In the genomic region with DNA sequence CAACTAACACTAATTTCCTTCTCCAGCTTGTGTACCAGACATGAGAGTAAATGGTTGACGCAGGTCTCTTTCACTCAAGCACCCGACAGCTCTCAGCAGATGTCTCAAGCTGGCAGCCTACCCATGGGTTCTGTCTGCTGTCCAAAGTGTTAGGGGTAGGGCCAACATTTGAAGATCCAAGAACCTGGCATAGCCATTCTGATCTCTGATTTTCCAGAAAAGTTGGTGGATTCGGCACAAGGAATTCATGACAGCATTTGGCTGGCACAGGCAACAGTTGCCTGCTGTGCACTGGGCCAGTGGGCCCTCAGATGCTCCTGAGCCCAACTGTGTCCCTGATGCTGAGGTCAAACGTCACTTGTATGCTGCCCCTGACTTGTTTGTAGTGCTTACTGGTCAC, we compare ENCODE assay signal across 12 mouse cellular contexts.
DNase-seq lines count a peak whose midpoint lies in the region; ATAC-seq and TF ChIP-seq lines count a peak whose summit lies in the region.
"Had no signal": no experiment of that assay in that cellular context is flagged by ENCODE, and none has a peak within 500 bp of the region (broad histone marks: within the 10 kb centered on the region; RNA-seq: fewer than 3 reads in every experiment).

No protein-coding gene starts in this region.

- H3K4me3 ChIP-seq in forebrain, postnatal 0 days (ENCODE audit: low read depth, low read length): no peak overlapping the region
- H3K4me3 ChIP-seq in forebrain, embryonic 12.5 days (replicated peaks): no peak overlapping the region
- H3K4me3 ChIP-seq in left cerebral cortex, adult 2 months: no peak overlapping the region
- H3K4me3 ChIP-seq in heart, embryonic 12.5 days: no peak overlapping the region
- H3K4me3 ChIP-seq in stomach, embryonic 14.5 days (ENCODE audit: low read depth, low read length): no peak overlapping the region

- ATAC-seq in forebrain, postnatal 0 days: peak; percentile 74; the same call in 1 of the 2 replicates
- ATAC-seq in forebrain, embryonic 12.5 days (ENCODE audit: low FRiP score): no peak
- ATAC-seq in heart, embryonic 12.5 days (ENCODE audit: insufficient number of reproducible peaks, low FRiP score): no peak
- ATAC-seq in stomach, embryonic 14.5 days (ENCODE audit: insufficient number of reproducible peaks, insufficient read depth, low FRiP score, low read depth): no peak

- no peaks in the 10 kb centered on the region for H3K27me3 ChIP-seq in forebrain, postnatal 0 days (ENCODE audit: insufficient read depth, low read length)
- no peaks in the 10 kb centered on the region for H3K27me3 ChIP-seq in forebrain, embryonic 12.5 days
- H3K27me3 ChIP-seq in heart, embryonic 12.5 days (replicated peaks): no peaks in the 10 kb centered on the region
- no peaks in the 10 kb centered on the region for H3K27me3 ChIP-seq in stomach, embryonic 14.5 days (ENCODE audit: control insufficient read depth, insufficient read depth, low read length)

- peak; percentile 66 for DNase-seq in forebrain, postnatal 0 days
- DNase-seq in left cerebral cortex, postnatal 4 days: peak; percentile 50
- DNase-seq in left cerebral cortex, adult 2 months (ENCODE audit: extremely low spot score in 1 of 2, low spot score in 2 of 2): no peak
- no peak for DNase-seq in urinary bladder, postnatal 14 days (ENCODE audit: low spot score)
- DNase-seq in right cerebral cortex, postnatal 14 days: no peak
- DNase-seq: adrenal gland, postnatal 10 days; embryo, embryonic 11 days; retina, postnatal 1 day had no signal

- intact Hi-C loops in left cerebral cortex, postnatal 4 days (cut with DNase I): no loop called here
- intact Hi-C loops in left cerebral cortex, adult 2 months (cut with DNase I): no loop called here

- H3K9me3 ChIP-seq in forebrain, postnatal 0 days (ENCODE audit: low read length): no peaks in the 10 kb centered on the region
- no peaks in the 10 kb centered on the region for H3K9me3 ChIP-seq in forebrain, embryonic 12.5 days
- no peaks in the 10 kb centered on the region for H3K9me3 ChIP-seq in heart, embryonic 12.5 days (replicated peaks)
- H3K9me3 ChIP-seq in stomach, embryonic 14.5 days (ENCODE audit: control insufficient read depth, low read depth, low read length): no peaks in the 10 kb centered on the region

- TF ChIP-seq CTCF in forebrain, postnatal 0 days (IDR thresholded peaks at IDR 0.05; ENCODE audit: low read depth): no peak
- TF ChIP-seq CTCF in left cerebral cortex, adult 2 months (IDR thresholded peaks at IDR 0.05): no peak

- 0 out of 2 replicates have a peak, but pooled peaks cover 5% of the 10 kb centered on the region for H3K4me1 ChIP-seq in forebrain, postnatal 0 days (ENCODE audit: insufficient read depth)
- H3K4me1 ChIP-seq in forebrain, embryonic 12.5 days: no peaks in the 10 kb centered on the region
- H3K4me1 ChIP-seq in heart, embryonic 12.5 days (replicated peaks): peaks cover 35% of the 10 kb centered on the region
- peaks cover 17% of the 10 kb centered on the region; the same call in 1 of the 2 replicates for H3K4me1 ChIP-seq in stomach, embryonic 14.5 days (ENCODE audit: control insufficient read depth, insufficient read depth, low read length)

- H3K36me3 ChIP-seq in forebrain, postnatal 0 days (ENCODE audit: insufficient read depth): no peaks in the 10 kb centered on the region
- H3K36me3 ChIP-seq in forebrain, embryonic 12.5 days (replicated peaks): no peaks in the 10 kb centered on the region
- H3K36me3 ChIP-seq in heart, embryonic 12.5 days: no peaks in the 10 kb centered on the region
- H3K36me3 ChIP-seq in stomach, embryonic 14.5 days (ENCODE audit: control insufficient read depth, insufficient read depth, low read length): no peaks in the 10 kb centered on the region

- H3K27ac ChIP-seq in forebrain, postnatal 0 days (ENCODE audit: low read depth, low read length): no peak overlapping the region
- no peak overlapping the region for H3K27ac ChIP-seq in forebrain, embryonic 12.5 days
- no peak overlapping the region for H3K27ac ChIP-seq in left cerebral cortex, adult 2 months
- H3K27ac ChIP-seq in heart, embryonic 12.5 days (ENCODE audit: poor library complexity, severe bottlenecking): peak overlapping the region; percentile 48
- peak overlapping the region; percentile 33; the same call in 1 of the 2 replicates for H3K27ac ChIP-seq in stomach, embryonic 14.5 days (ENCODE audit: low read length)
- H3K27ac ChIP-seq: macrophage had no signal

- no peak overlapping the region for H3K9ac ChIP-seq in forebrain, postnatal 0 days
- no peak overlapping the region for H3K9ac ChIP-seq in forebrain, embryonic 12.5 days
- no peak overlapping the region for H3K9ac ChIP-seq in heart, embryonic 12.5 days
- H3K9ac ChIP-seq in stomach, embryonic 14.5 days (replicated peaks; ENCODE audit: low read depth, low read length): no peak overlapping the region

- WGBS in forebrain, postnatal 0 days: 54% methylated on average over 4 of the region's 4 CpGs
- 86% methylated on average over 4 of the region's 4 CpGs for WGBS in forebrain, embryonic 12.5 days
- 66% methylated on average over 4 of the region's 4 CpGs for WGBS in heart, embryonic 12.5 days
- WGBS in stomach, embryonic 14.5 days: 66% methylated on average over 4 of the region's 4 CpGs

- no peak overlapping the region for H3K4me2 ChIP-seq in forebrain, postnatal 0 days (ENCODE audit: low read depth)
- no peak overlapping the region for H3K4me2 ChIP-seq in forebrain, embryonic 12.5 days
- H3K4me2 ChIP-seq in heart, embryonic 12.5 days: peak overlapping the region; percentile 51; the same call in 1 of the 2 replicates
- no peak overlapping the region for H3K4me2 ChIP-seq in stomach, embryonic 14.5 days (replicated peaks; ENCODE audit: low read depth, low read length)

Comparison
In these comparisons a context has a peak if more than half of its experiments do, and no peak if none do; other contexts are left out.
1. DNase-seq: peak in forebrain, postnatal 0 days (single experiment) and left cerebral cortex, postnatal 4 days (single experiment); none in left cerebral cortex, adult 2 months (0 of 2), urinary bladder, postnatal 14 days (single experiment) and right cerebral cortex, postnatal 14 days (single experiment).
2. H3K27ac ChIP-seq: peak in heart, embryonic 12.5 days (single experiment) and stomach, embryonic 14.5 days (single experiment); none in forebrain, postnatal 0 days (single experiment), forebrain, embryonic 12.5 days (single experiment) and left cerebral cortex, adult 2 months (single experiment).